Mouse (Mus musculus): ENCODE data around the gene Sf3b1. TPM values are rescaled to one million over a fixed set of nuclear protein-coding genes. Genes with fewer than 3 reads are reported as not detected.
"Not testable (repeated sequence)": the region's sequence is repeated elsewhere in the genome, so short reads cannot be mapped to it uniquely, and the experiment has no call there.

Sf3b1 gene
- 1,000 to 10,000 TPM in 13 of 26 experiments, 100 to 1,000 TPM in 13; 672 to 1,951 (median 996) TPM for total RNA-seq (2018; cell fraction: chromatin; rRNA removed)
- total RNA-seq (2018; cell fraction: cytosol; rRNA removed) = 100 to 1,000 TPM in 9 of 26 experiments, 10 to 100 TPM in 17; 63.3 to 131 (median 87.3) TPM
- total RNA-seq (2018; cell fraction: nucleus; rRNA removed) = 100 to 1,000 TPM; 241 to 834 (median 475) TPM
- polyA plus RNA-seq (2018) = 84.4 to 101 TPM (median 86.5 TPM) in 3 replicates

- peak within 1 kb of the TSS; percentile 80 for H3K27ac ChIP-seq
- WGBS (ENCODE audit: missing documents) = 2% methylated on average over 44 of the region's 46 CpGs
- H3K4me3 ChIP-seq (ENCODE audit: inconsistent target) = peak within 1 kb of the TSS; percentile 95
- no peaks in the 10 kb centered on the region for H3K36me3 ChIP-seq (ENCODE audit: inconsistent target)
- peaks cover 48% of the 10 kb centered on the region for H3K79me2 ChIP-seq (ENCODE audit: inconsistent target)
These were observed at the start of gene Sf3b1 for GRCm38 (mm10) chr1:55027253-55027801. Sf3b1 (minus strand) TSS chr1:55027481.

- no peak overlapping the region for H3K4me3 ChIP-seq (ENCODE audit: inconsistent target)
- H3K79me2 ChIP-seq (ENCODE audit: inconsistent target) = no peaks in the 10 kb centered on the region
- H3K27ac ChIP-seq = no peak overlapping the region
- H3K36me3 ChIP-seq (ENCODE audit: inconsistent target) = peaks cover 36% of the 10 kb centered on the region
These were observed 49.1 kb upstream of the Sf3b1 start for GRCm38 (mm10) chr1:55076395-55076743.

GRCm38 (mm10) chr1:55075652-55076394 lies 48.5 kb upstream of the Sf3b1 start:
- Histone ChIP-seq H3K27ac (no peak overlapping the region), H3K4me3 (ENCODE audit: inconsistent target) (no peak overlapping the region), H3K36me3 (ENCODE audit: inconsistent target) (peaks cover 37% of the 10 kb centered on the region), H3K79me2 (ENCODE audit: inconsistent target) (no peaks in the 10 kb centered on the region)
- WGBS (ENCODE audit: missing documents) = 96% methylated on average over 5 of the region's 5 CpGs

- Histone ChIP-seq H3K27ac (no peak overlapping the region), H3K36me3 (ENCODE audit: inconsistent target) (peaks cover 35% of the 10 kb centered on the region), H3K4me3 (ENCODE audit: inconsistent target) (no peak overlapping the region), H3K79me2 (ENCODE audit: inconsistent target) (no peaks in the 10 kb centered on the region)
- 95% methylated on average over 2 of the region's 2 CpGs for WGBS (ENCODE audit: missing documents)
These were observed 47.5 kb upstream of the Sf3b1 start for GRCm38 (mm10) chr1:55074757-55075156.

GRCm38 (mm10) chr1:55072328-55072727 lies 45.0 kb upstream of the Sf3b1 start:
- H3K27ac ChIP-seq; H3K4me3 ChIP-seq (ENCODE audit: inconsistent target); H3K79me2 ChIP-seq (ENCODE audit: inconsistent target): not testable (repeated sequence)
- H3K36me3 ChIP-seq (ENCODE audit: inconsistent target) = peaks cover 35% of the 10 kb centered on the region

GRCm38 (mm10) chr1:55061772-55062171 lies 34.5 kb upstream of the Sf3b1 start:
- Histone ChIP-seq H3K36me3 (ENCODE audit: inconsistent target) (peaks cover 25% of the 10 kb centered on the region), H3K79me2 (ENCODE audit: inconsistent target) (peaks cover 39% of the 10 kb centered on the region), H3K27ac (no peak overlapping the region), H3K4me3 (ENCODE audit: inconsistent target) (no peak overlapping the region)
- 95% methylated on average over 4 of the region's 4 CpGs for WGBS (ENCODE audit: missing documents)

- H3K79me2 ChIP-seq (ENCODE audit: inconsistent target) = peaks cover 46% of the 10 kb centered on the region
- peaks cover 20% of the 10 kb centered on the region for H3K36me3 ChIP-seq (ENCODE audit: inconsistent target)
- no peak overlapping the region for H3K4me3 ChIP-seq (ENCODE audit: inconsistent target)
- WGBS (ENCODE audit: missing documents) = 99% methylated on average over 5 of the region's 5 CpGs
- H3K27ac ChIP-seq = no peak overlapping the region
These were observed 33.8 kb upstream of the Sf3b1 start for GRCm38 (mm10) chr1:55061099-55061498.

- 79% methylated on average over 2 of the region's 3 CpGs for WGBS (ENCODE audit: missing documents)
- not testable (repeated sequence) for H3K27ac ChIP-seq; H3K4me3 ChIP-seq (ENCODE audit: inconsistent target)
- H3K36me3 ChIP-seq (ENCODE audit: inconsistent target) = peaks cover 14% of the 10 kb centered on the region; the same call in 1 of the 2 replicates
- peaks cover 68% of the 10 kb centered on the region for H3K79me2 ChIP-seq (ENCODE audit: inconsistent target)
These were observed 31.1 kb upstream of the Sf3b1 start for GRCm38 (mm10) chr1:55058383-55058782.

GRCm38 (mm10) chr1:55055322-55056115 lies 28.2 kb upstream of the Sf3b1 start:
- no peak overlapping the region for H3K4me3 ChIP-seq (ENCODE audit: inconsistent target)
- H3K27ac ChIP-seq = no peak overlapping the region
- WGBS (ENCODE audit: missing documents) = 56% methylated on average over 5 of the region's 5 CpGs
- peaks cover 65% of the 10 kb centered on the region for H3K79me2 ChIP-seq (ENCODE audit: inconsistent target)
- no peaks in the 10 kb centered on the region for H3K36me3 ChIP-seq (ENCODE audit: inconsistent target)

- 84% methylated on average over 4 of the region's 4 CpGs for WGBS (ENCODE audit: missing documents)
- Histone ChIP-seq H3K4me3 (ENCODE audit: inconsistent target) (peak overlapping the region; percentile 50), H3K27ac (0 out of 2 replicates have a peak overlapping the region, but pooled peaks have one; percentile 8), H3K79me2 (ENCODE audit: inconsistent target) (peaks cover 46% of the 10 kb centered on the region), H3K36me3 (ENCODE audit: inconsistent target) (no peaks in the 10 kb centered on the region)
These were observed 26.3 kb upstream of the Sf3b1 start for GRCm38 (mm10) chr1:55053596-55053995.

- Histone ChIP-seq H3K4me3 (ENCODE audit: inconsistent target) (peak overlapping the region; percentile 50), H3K27ac (0 out of 2 replicates have a peak overlapping the region, but pooled peaks have one; percentile 8), H3K79me2 (ENCODE audit: inconsistent target) (peaks cover 44% of the 10 kb centered on the region), H3K36me3 (ENCODE audit: inconsistent target) (no peaks in the 10 kb centered on the region)
- WGBS (ENCODE audit: missing documents) = 0% methylated on average over 42 of the region's 42 CpGs
These were observed 25.7 kb upstream of the Sf3b1 start for GRCm38 (mm10) chr1:55053005-55053404.

GRCm38 (mm10) chr1:55052355-55052953 lies 25.2 kb upstream of the Sf3b1 start, which contains the start of gene Coq10b:
Coq10b (plus strand) TSS chr1:55052770.
- H3K79me2 ChIP-seq (ENCODE audit: inconsistent target) = peaks cover 38% of the 10 kb centered on the region
- H3K4me3 ChIP-seq (ENCODE audit: inconsistent target) = peak within 1 kb of the TSS; percentile 52
- peak within 1 kb of the TSS; percentile 42 for H3K27ac ChIP-seq
- H3K36me3 ChIP-seq (ENCODE audit: inconsistent target) = no peaks in the 10 kb centered on the region
- WGBS (ENCODE audit: missing documents) = under 1% methylated on average over 46 of the region's 46 CpGs

- no peak overlapping the region for H3K27ac ChIP-seq
- H3K36me3 ChIP-seq (ENCODE audit: inconsistent target) = no peaks in the 10 kb centered on the region
- 89% methylated on average over 3 of the region's 3 CpGs for WGBS (ENCODE audit: missing documents)
- peaks cover 31% of the 10 kb centered on the region for H3K79me2 ChIP-seq (ENCODE audit: inconsistent target)
- no peak overlapping the region for H3K4me3 ChIP-seq (ENCODE audit: inconsistent target)
These were observed 24.4 kb upstream of the Sf3b1 start for GRCm38 (mm10) chr1:55051671-55052070.

GRCm38 (mm10) chr1:55048841-55049587 lies 21.7 kb upstream of the Sf3b1 start:
- H3K79me2 ChIP-seq (ENCODE audit: inconsistent target) = peaks cover 9% of the 10 kb centered on the region
- H3K4me3 ChIP-seq (ENCODE audit: inconsistent target) = no peak overlapping the region
- no peaks in the 10 kb centered on the region for H3K36me3 ChIP-seq (ENCODE audit: inconsistent target)
- 63% methylated on average over 3 of the region's 4 CpGs for WGBS (ENCODE audit: missing documents)
- no peak overlapping the region for H3K27ac ChIP-seq
